Mouse (Mus musculus) limb, embryonic 11.5 days (tissue): ENCODE data around the gene Ppp1r9a. TPM values are rescaled to one million over a fixed set of nuclear protein-coding genes. Genes with fewer than 3 reads are reported as not detected.

Source experiments
- ATAC-seq: fragments of 200-750 bp; cut with Nextera tagmentation; 2 replicates; pipeline ENCODE4 v1.8.0; 2017; ENCODE audit warnings: low read depth; ENCODE audit not compliant: insufficient number of reproducible peaks, low FRiP score, low TSS enrichment
- DNase-seq: peaks from one replicate; pipeline ENCODE4 v3.0.0-alpha.2; 2015; ENCODE audit warnings: low spot score
- H3K27ac ChIP-seq: fragments of 300-500 bp; sonication (generic); replicated peaks from 2 replicates; pipeline ENCODE4 v1.5.1; 2014; ENCODE audit warnings: low read depth, mild to moderate bottlenecking, low read length
- H3K27me3 ChIP-seq: fragments of 300-500 bp; sonication (generic); 2 replicates; pipeline ENCODE4 v1.6.1; 2014; ENCODE audit warnings: mild to moderate bottlenecking, low read length, mixed read lengths; ENCODE audit not compliant: control insufficient read depth, insufficient read depth
- H3K36me3 ChIP-seq: fragments of 300-500 bp; sonication (generic); 2 replicates; pipeline ENCODE4 v1.6.1; 2014; ENCODE audit warnings: mild to moderate bottlenecking, low read length, moderate library complexity, mixed read lengths; ENCODE audit not compliant: control insufficient read depth, insufficient read depth
- H3K4me1 ChIP-seq: fragments of 300-500 bp; sonication (generic); 2 replicates; pipeline ENCODE4 v1.6.1; 2014; ENCODE audit warnings: low read length, mixed read lengths; ENCODE audit not compliant: control insufficient read depth, insufficient read depth
- H3K4me2 ChIP-seq: fragments of 300-500 bp; sonication (generic); 2 replicates; pipeline ENCODE4 v1.6.1; 2014; ENCODE audit warnings: low read depth, mild to moderate bottlenecking, moderate library complexity; ENCODE audit not compliant: severe bottlenecking
- H3K4me3 ChIP-seq: fragments of 300-500 bp; sonication (generic); 2 replicates; pipeline ENCODE4 v1.5.1; 2014; ENCODE audit warnings: low read depth, low read length
- H3K9ac ChIP-seq: fragments of 300-500 bp; sonication (generic); 2 replicates; pipeline ENCODE4 v1.6.1; 2014; ENCODE audit warnings: mild to moderate bottlenecking, low read length
- H3K9me3 ChIP-seq: fragments of 300-500 bp; sonication (generic); 2 replicates; pipeline ENCODE4 v1.6.1; 2016; ENCODE audit warnings: low read length; ENCODE audit not compliant: control insufficient read depth
- WGBS: fragments of 180-500 bp; shearing (Covaris S2); extraction: QIAGEN DNeasy Blood & Tissue Kit; methylation state at CpG from one replicate; pipeline ENCODE4 v1.1.7; 2014; 5-methylcytosine and 5-hydroxymethylcytosine counted together
- polyA plus RNA-seq: library from polyadenylated mRNA; unstranded; fragments of >200 nt; fragmentation: Nextera tagmentation; extraction: Ambion mirVana; gene quantifications from 2 replicates; pipeline ENCODE4 v1.2.1, GENCODE M21; 2014

The Ppp1r9a gene
- polyA plus RNA-seq, 1 experiment from 2014 or later = 27.9 TPM

DNA sequence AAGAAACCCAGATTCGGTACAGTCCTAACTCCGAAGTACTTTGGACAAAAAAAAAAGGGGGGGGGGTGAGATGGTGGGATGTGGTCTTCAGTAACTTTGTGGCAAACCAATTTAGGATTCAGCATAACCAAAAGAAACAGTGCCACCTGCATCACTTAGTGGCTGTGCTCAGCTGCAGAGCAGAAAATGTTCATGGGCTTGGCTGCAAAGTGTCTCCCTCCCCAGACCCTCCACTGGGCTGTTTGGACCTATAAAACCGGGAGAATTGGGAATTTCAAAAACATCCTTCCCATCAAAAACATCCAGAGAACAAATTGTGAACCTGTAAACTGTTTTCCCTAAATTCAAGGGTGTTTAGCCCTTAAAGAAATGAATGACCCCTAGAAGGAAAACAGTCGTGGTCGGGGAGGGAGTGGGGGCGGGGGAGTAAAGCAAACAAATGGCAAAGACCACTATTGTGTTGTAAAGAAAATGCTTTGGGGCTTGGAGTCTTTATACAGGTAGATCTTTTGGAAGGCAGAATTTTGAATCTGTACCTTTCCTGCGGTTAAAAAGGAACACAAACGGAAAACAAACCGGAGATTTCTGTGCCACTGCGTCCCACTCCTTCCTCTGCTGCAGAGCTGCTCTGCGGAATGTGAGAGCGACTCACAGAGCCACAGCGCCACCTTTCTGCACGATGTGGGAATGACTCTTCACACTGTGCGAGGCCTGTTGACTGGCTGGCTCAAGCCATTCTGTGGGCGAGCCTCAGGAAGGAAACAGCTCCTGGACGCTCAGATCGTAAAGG, 207.4 kb downstream of the Ppp1r9a start:
- H3K27ac ChIP-seq = peak overlapping the region; percentile 70; the same call in 1 of the 2 replicates
- ATAC-seq (peak; percentile 93), DNase-seq (peak; percentile 96)
- peak overlapping the region; percentile 29; the same call in 1 of the 2 replicates for H3K4me2 ChIP-seq
- H3K27me3 ChIP-seq = no peaks in the 10 kb centered on the region
- no peaks in the 10 kb centered on the region for H3K9me3 ChIP-seq
- H3K36me3 ChIP-seq = no peaks in the 10 kb centered on the region
- WGBS = 2% methylated on average over 18 of the region's 18 CpGs
- H3K4me1 ChIP-seq = peaks cover 29% of the 10 kb centered on the region; the same call in 1 of the 2 replicates
- H3K4me3 ChIP-seq = 0 out of 2 replicates have a peak overlapping the region, but pooled peaks have one; percentile 3
- 0 out of 2 replicates have a peak overlapping the region, but pooled peaks have one; percentile 12 for H3K9ac ChIP-seq

DNA sequence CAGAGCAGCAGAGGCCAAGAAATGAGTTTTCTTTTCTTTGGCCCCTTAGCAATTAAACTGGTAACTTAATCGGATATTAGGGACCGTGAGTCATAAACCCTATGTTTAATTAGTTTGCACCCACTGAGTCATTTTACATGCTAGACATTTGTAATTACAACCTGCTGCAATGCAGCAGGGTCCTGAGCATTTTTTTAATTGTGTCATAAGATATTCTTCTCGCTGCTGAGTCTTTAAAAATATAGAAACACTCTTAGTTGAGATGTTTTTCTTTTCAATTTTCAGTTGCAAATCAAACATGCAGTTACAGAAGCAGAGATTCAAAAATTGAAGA, 208.0 kb downstream of the Ppp1r9a start:
- H3K4me1 ChIP-seq = peaks cover 29% of the 10 kb centered on the region; the same call in 1 of the 2 replicates
- no peak overlapping the region for H3K4me2 ChIP-seq
- H3K4me3 ChIP-seq = no peak overlapping the region

DNA sequence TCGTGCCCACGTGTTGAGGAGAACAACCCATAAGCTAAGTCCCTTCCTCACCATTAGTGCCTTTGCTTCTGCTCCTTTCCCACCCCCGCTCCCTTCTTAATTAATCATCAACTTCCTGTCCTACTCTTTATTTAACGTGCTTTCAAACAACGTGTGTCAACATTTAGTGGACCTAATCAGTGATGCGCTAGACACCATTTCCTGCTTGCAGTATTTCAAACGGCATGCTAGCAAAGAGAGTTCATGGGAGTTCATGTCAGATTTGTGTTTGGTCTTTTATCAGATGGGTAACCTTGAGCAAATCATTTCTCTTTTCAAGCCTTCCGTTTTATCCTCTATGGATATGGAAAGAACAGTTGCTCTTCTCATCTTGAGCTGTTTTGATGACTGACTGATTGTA, 210.4 kb downstream of the Ppp1r9a start:
- Histone ChIP-seq H3K9ac (no peak overlapping the region), H3K4me2 (no peak overlapping the region), H3K36me3 (peaks cover 5% of the 10 kb centered on the region; the same call in 1 of the 2 replicates), H3K4me1 (peaks cover 24% of the 10 kb centered on the region; the same call in 1 of the 2 replicates), H3K9me3 (no peaks in the 10 kb centered on the region), H3K27ac (no peak overlapping the region), H3K4me3 (no peak overlapping the region), H3K27me3 (no peaks in the 10 kb centered on the region)
- ATAC-seq (no peak), DNase-seq (no peak)
- 22% methylated on average over 8 of the region's 8 CpGs for WGBS

More for the DNA sequence above, 208.0 kb downstream of the Ppp1r9a start:
- no peak overlapping the region for H3K27ac ChIP-seq
- no peaks in the 10 kb centered on the region for H3K9me3 ChIP-seq
- DNase-seq (no peak), ATAC-seq (no peak)
- no peak overlapping the region for H3K9ac ChIP-seq
- 5% methylated on average over 3 of the region's 3 CpGs for WGBS
- H3K27me3 ChIP-seq = no peaks in the 10 kb centered on the region
- H3K36me3 ChIP-seq = peaks cover 2% of the 10 kb centered on the region; the same call in 1 of the 2 replicates

DNA sequence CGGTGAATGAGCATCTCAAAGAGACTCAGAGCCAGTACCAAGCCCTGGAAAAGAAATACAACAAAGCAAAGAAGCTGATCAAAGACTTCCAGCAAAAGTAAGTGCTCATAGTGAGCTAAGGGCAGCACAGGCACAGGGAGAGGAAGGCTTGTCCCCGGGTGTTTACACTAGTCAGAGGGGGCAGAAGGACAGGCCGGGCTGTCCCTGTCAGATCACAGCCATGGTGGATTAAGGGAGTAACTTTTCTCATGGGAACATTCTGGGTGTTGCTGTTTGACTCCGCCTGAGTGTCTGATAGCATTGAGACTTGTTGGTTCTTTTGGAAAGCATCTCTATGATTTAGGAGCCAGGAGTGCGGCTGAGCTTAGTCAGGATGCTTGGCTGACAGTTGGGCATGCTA, 211.0 kb downstream of the Ppp1r9a start:
- Histone ChIP-seq H3K27ac (no peak overlapping the region), H3K27me3 (no peaks in the 10 kb centered on the region), H3K9ac (no peak overlapping the region), H3K4me3 (no peak overlapping the region), H3K9me3 (no peaks in the 10 kb centered on the region), H3K4me2 (no peak overlapping the region), H3K36me3 (peaks cover 5% of the 10 kb centered on the region; the same call in 1 of the 2 replicates), H3K4me1 (peaks cover 19% of the 10 kb centered on the region; the same call in 1 of the 2 replicates)
- WGBS = 56% methylated on average over 5 of the region's 5 CpGs
- DNase-seq (no peak), ATAC-seq (no peak)

DNA sequence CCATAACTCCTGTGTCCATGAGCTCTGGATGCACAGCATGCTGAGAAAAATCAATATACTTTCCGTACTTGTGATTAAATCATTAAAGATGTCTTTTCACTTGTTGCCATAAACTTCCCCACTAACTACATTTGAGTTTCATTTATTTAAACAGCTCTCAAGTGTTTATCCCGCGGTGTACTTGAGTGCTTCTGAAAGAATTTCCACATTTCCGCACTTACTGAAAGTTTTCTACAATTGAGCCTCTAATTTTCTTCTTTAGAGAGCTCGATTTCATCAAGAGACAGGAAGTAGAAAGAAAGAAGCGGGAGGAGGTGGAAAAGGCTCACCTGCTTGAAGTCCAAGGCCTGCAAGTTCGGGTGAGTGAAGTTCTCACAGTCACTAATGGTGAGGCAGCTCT, 212.1 kb downstream of the Ppp1r9a start:
- Histone ChIP-seq H3K4me1 (peaks cover 10% of the 10 kb centered on the region; the same call in 1 of the 2 replicates), H3K27ac (no peak overlapping the region), H3K4me2 (no peak overlapping the region), H3K27me3 (no peaks in the 10 kb centered on the region), H3K9ac (no peak overlapping the region), H3K9me3 (no peaks in the 10 kb centered on the region), H3K4me3 (no peak overlapping the region), H3K36me3 (peaks cover 5% of the 10 kb centered on the region; the same call in 1 of the 2 replicates)
- DNase-seq (no peak), ATAC-seq (no peak)
- WGBS = 91% methylated on average over 7 of the region's 7 CpGs

DNA sequence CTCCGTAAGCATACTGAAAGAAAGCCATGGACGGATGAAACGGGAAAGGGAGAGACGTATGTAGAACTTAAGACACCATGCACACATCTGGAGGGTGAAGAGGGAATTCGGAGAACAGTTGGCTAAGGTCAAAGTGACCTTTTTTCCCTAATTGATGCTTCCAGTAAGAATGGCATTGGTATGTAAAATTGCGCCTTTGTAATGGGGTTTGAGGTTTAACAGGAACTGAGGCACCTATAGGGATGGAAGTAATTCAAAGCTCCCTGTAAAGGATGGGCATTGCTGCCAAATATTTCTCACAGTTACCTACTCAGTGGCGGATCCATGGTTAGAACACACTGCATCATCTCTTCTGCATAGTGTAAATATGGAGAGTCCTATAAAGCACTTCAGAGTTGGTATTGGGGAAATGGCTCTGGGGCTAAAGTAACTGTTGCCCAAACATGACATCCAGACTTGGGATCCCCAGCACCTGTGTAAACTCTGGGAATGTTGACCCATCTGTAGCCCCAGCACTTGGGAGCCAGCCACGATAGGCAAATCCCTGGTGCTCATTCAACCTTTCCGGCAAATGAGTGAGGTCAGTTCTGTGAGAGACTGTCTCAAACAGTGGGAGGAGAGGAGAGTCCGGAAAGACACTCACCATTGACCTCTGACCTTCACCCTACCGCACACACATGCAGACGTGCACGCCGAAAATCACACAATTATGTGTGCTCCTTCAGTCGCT, 216.6 kb downstream of the Ppp1r9a start:
- Histone ChIP-seq H3K9me3 (no peaks in the 10 kb centered on the region), H3K27ac (no peak overlapping the region), H3K36me3 (peaks cover 5% of the 10 kb centered on the region; the same call in 1 of the 2 replicates), H3K27me3 (no peaks in the 10 kb centered on the region), H3K4me3 (no peak overlapping the region), H3K9ac (no peak overlapping the region), H3K4me2 (no peak overlapping the region), H3K4me1 (no peaks in the 10 kb centered on the region)
- DNase-seq (peak; percentile 18), ATAC-seq (no peak)
- WGBS = 88% methylated on average over 15 of the region's 15 CpGs

DNA sequence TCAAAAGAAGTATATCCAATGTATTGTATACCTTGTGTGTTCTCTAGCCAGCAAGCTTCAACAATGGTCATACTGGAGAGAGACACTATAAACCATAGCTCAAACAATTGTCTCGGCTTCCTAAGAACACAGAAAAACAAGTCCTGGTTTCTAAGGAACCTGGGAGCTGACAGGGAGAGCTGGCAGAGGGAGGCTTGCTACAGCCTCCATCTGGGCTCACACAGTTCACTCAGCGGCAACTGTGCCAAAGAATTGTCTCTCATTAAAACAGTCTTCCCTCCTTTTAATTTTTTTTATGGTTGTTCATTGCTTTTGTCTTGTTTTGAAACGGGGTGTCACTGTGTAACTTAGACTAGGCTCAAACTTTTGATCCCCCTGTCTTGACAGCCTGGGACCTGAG, 217.5 kb downstream of the Ppp1r9a start:
- DNase-seq = peak; percentile 19
- ATAC-seq = no peak
- Histone ChIP-seq H3K27me3 (no peaks in the 10 kb centered on the region), H3K4me1 (no peaks in the 10 kb centered on the region), H3K36me3 (peaks cover 5% of the 10 kb centered on the region; the same call in 1 of the 2 replicates), H3K27ac (no peak overlapping the region), H3K9ac (no peak overlapping the region), H3K4me2 (no peak overlapping the region), H3K4me3 (no peak overlapping the region), H3K9me3 (no peaks in the 10 kb centered on the region)
- WGBS = 51% methylated on average over 3 of the region's 3 CpGs

DNA sequence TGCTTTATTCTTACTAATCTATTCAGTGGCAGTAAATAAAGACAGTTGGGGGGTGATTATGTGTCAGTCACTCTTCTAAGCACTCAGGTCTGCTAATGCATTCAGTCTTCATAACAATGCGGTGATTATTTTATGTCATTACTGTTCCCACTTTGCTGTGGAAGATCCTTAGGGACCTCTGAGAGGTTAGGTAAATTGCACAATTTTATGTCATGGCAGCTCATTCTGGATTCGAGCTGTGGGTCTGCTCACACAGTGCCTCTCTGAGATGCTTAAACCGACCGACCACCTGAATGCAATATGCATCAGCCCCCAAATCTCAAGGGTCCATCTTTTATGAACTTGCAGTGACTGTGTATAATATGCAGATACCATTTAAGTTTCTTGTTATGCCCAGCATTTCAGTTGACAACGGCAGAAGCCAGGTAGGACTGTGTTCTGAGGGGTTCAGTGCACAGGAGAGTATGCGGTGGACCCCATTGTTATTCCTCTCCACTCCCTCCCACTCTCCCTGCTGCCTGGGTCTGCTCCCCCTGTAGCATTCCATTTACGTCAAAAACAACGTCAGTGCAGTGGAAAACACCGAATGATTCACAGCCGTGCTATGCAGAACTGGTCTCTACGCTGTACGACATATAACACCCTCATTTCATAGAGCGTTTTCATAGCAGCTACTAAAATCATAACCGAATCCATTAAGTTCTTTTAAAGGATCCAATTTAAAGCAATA, 226.8 kb downstream of the Ppp1r9a start:
- H3K4me2 ChIP-seq = no peak overlapping the region
- 87% methylated on average over 14 of the region's 14 CpGs for WGBS
- no peak overlapping the region for H3K4me3 ChIP-seq
- peaks cover 8% of the 10 kb centered on the region; the same call in 1 of the 2 replicates for H3K4me1 ChIP-seq
- no peak for ATAC-seq
- no peaks in the 10 kb centered on the region for H3K9me3 ChIP-seq
- no peaks in the 10 kb centered on the region for H3K27me3 ChIP-seq
- H3K36me3 ChIP-seq = no peaks in the 10 kb centered on the region
- H3K27ac ChIP-seq = no peak overlapping the region
- H3K9ac ChIP-seq = no peak overlapping the region
- DNase-seq = no peak
